Mouse (Mus musculus) ES-Bruce4 (cell line): Measurements from ENCODE around the gene Slc6a5. TPM values are rescaled to one million over a fixed set of nuclear protein-coding genes. Genes with fewer than 3 reads are reported as not detected.
"Not testable (repeated sequence)": the region's sequence is repeated elsewhere in the genome, so short reads cannot be mapped to it uniquely, and the experiment has no call there.

Experiments used
- H3K27ac ChIP-seq: 2 replicates; pipeline ENCODE4 v1.5.1; 2012; ENCODE audit warnings: low read length, inconsistent platforms; ENCODE audit not compliant: insufficient read depth
- H3K27me3 ChIP-seq: 2 replicates; pipeline ENCODE4 v1.6.1; 2012; ENCODE audit warnings: mild to moderate bottlenecking, low read length, inconsistent platforms; ENCODE audit not compliant: control insufficient read depth, poor library complexity, insufficient read depth, severe bottlenecking
- H3K36me3 ChIP-seq: 2 replicates; pipeline ENCODE4 v1.6.1; 2012; ENCODE audit warnings: inconsistent platforms, mild to moderate bottlenecking, low read length, moderate library complexity; ENCODE audit not compliant: control insufficient read depth, poor library complexity, insufficient read depth, severe bottlenecking
- H3K4me1 ChIP-seq: one replicate; pipeline ENCODE4 v1.8.1; 2011; ENCODE audit warnings: low read length; ENCODE audit not compliant: control insufficient read depth, insufficient read depth
- H3K4me3 ChIP-seq: 2 replicates; pipeline ENCODE4 v1.5.1; 2011; ENCODE audit warnings: low read depth, mild to moderate bottlenecking, low read length
- H3K9ac ChIP-seq: 2 replicates; pipeline ENCODE4 v1.6.1; 2012; ENCODE audit warnings: low read depth, mild to moderate bottlenecking, inconsistent platforms; ENCODE audit not compliant: poor library complexity, severe bottlenecking
- H3K9me3 ChIP-seq: replicated peaks from 2 replicates; pipeline ENCODE4 v1.6.1; 2012; ENCODE audit warnings: mild to moderate bottlenecking, low read length, inconsistent platforms; ENCODE audit not compliant: control insufficient read depth, poor library complexity, insufficient read depth, severe bottlenecking
- CTCF ChIP-seq: IDR thresholded peaks from one replicate; pipeline ENCODE4 v1.8.1; 2011; ENCODE audit warnings: low read depth, low read length
- EP300 ChIP-seq: IDR thresholded peaks from 2 replicates; pipeline ENCODE4 v1.6.1; 2011; ENCODE audit warnings: low read depth, low read length; ENCODE audit not compliant: insufficient read depth
- POLR2A ChIP-seq: IDR thresholded peaks from one replicate; pipeline ENCODE4 v1.8.1; 2011; ENCODE audit warnings: low read length; ENCODE audit not compliant: insufficient read depth
- polyA plus RNA-seq: library from polyadenylated mRNA; stranded (reverse); fragments of >200 nt; gene quantifications from 2 replicates; pipeline ENCODE4 v1.2.4, GENCODE M21; 2011; ENCODE audit warnings: low read depth; ENCODE audit not compliant: missing spikeins, insufficient read depth, insufficient read length

Gene Slc6a5
- polyA plus RNA-seq, 1 experiment = not detected

DNA sequence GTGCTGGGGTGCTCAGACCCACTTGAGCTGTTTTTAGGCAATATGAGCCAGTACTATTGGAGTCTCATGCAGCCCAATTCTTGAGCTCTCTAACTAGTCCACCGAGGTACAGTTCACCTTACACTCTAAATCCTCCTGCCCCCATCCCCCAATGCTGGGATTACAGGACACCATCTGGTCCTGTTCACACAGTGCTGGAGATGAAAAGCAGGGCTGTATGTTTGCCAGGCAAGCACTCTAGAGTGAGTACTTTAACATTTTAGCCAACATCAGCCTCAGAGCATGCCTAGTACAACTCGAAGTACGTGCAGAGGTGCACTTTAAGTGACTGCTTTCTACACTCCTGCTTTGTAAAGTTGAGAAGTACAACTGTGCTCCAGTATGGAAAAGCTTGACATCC, 18.6 kb downstream of the Slc6a5 start:
- Histone ChIP-seq H3K36me3 (no peaks in the 10 kb centered on the region), H3K4me1 (no peaks in the 10 kb centered on the region), H3K27ac (no peak overlapping the region), H3K27me3 (no peaks in the 10 kb centered on the region), H3K4me3 (no peak overlapping the region), H3K9me3 (no peaks in the 10 kb centered on the region), H3K9ac (no peak overlapping the region)
- TF ChIP-seq POLR2A (no peak), EP300 (no peak), CTCF (no peak)

DNA sequence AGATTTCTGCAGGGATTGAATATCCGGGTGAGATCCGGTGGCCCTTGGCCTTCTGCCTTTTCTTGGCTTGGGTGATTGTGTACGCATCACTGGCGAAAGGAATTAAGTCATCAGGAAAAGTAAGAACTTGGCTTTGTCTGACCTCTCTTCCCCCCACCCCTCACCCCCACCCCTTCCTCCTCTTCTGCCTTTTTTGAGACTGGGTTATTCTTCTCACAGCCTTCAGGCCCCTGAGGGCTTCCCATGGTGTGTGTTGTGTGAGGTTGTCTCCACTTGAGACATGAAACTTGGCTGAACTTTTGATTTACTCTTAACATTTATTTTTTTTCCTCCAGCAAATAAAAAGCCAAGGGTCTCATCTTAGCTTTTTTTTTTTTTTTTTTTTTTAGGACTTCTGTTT, 20.1 kb downstream of the Slc6a5 start:
- no peaks in the 10 kb centered on the region for H3K27me3 ChIP-seq
- H3K27ac ChIP-seq = no peak overlapping the region
- no peaks in the 10 kb centered on the region for H3K4me1 ChIP-seq
- H3K9ac ChIP-seq = no peak overlapping the region
- peaks cover 8% of the 10 kb centered on the region for H3K9me3 ChIP-seq
- no peak overlapping the region for H3K4me3 ChIP-seq
- H3K36me3 ChIP-seq = no peaks in the 10 kb centered on the region
- TF ChIP-seq POLR2A (no peak), CTCF (no peak)

- H3K4me1 ChIP-seq, H3K4me3 ChIP-seq, H3K27me3 ChIP-seq, H3K27ac ChIP-seq, H3K9ac ChIP-seq, H3K36me3 ChIP-seq: not testable (repeated sequence)
- peaks cover 10% of the 10 kb centered on the region for H3K9me3 ChIP-seq
These were observed 23.6 kb downstream of the Slc6a5 start for GRCm38 (mm10) chr7:49933386-49934115.

DNA sequence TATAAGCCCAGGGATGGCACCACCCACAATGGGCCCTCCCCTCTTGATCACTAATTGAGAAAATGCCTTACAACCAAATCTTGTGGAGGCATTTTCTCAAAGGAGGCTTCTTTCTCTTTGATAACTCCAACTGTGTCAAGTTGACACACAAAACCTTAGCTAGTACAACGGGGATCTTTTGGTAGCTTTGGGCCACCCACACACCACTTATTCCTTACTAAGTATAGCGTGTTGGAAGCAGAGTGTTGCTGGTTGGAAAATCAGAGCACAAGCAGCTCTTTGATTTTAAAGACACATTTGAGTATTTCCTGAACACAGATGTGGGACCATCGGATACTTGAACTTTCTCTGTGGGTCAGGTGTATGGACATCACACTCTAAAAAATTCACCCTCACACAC, 26.9 kb downstream of the Slc6a5 start:
- TF ChIP-seq POLR2A = no peak
- TF ChIP-seq CTCF = no peak
- TF ChIP-seq EP300 = no peak
- H3K27ac ChIP-seq = no peak overlapping the region
- H3K4me1 ChIP-seq = no peaks in the 10 kb centered on the region
- H3K36me3 ChIP-seq = no peaks in the 10 kb centered on the region
- no peak overlapping the region for H3K4me3 ChIP-seq
- no peak overlapping the region for H3K9ac ChIP-seq
- H3K9me3 ChIP-seq = peaks cover 10% of the 10 kb centered on the region
- no peaks in the 10 kb centered on the region for H3K27me3 ChIP-seq

- Histone ChIP-seq H3K4me3 (no peak overlapping the region), H3K27me3 (no peaks in the 10 kb centered on the region), H3K27ac (no peak overlapping the region), H3K4me1 (no peaks in the 10 kb centered on the region), H3K9ac (no peak overlapping the region), H3K36me3 (no peaks in the 10 kb centered on the region), H3K9me3 (no peaks in the 10 kb centered on the region)
- TF ChIP-seq CTCF (no peak), EP300 (no peak), POLR2A (no peak)
These were observed 32.1 kb downstream of the Slc6a5 start for GRCm38 (mm10) chr7:49942023-49942422.

DNA sequence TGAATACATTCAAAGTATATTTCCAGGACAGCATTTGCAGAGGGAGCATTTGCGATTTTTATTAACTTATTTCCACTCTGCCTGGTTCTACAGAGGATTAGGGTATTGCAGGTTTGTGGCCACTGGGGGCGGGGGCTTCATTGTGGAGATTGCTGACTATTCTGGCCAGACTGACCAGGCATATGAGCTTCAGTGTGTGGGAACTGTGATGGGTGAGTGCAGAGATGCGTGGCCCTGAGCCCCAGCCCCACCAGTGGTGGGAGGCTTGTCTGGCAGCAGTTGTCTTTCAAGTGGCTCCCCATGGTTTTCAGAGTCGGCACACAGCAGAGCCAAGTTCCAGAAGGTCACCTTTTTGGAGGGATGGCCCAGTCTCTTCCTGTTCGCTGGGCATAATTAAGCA, 32.5 kb downstream of the Slc6a5 start:
- TF ChIP-seq EP300 = no peak
- TF ChIP-seq POLR2A = no peak
- no peak for TF ChIP-seq CTCF
- Histone ChIP-seq H3K27me3 (0 out of 2 replicates have a peak, but pooled peaks cover under 1% of the 10 kb centered on the region), H3K9ac (no peak overlapping the region), H3K9me3 (no peaks in the 10 kb centered on the region), H3K4me1 (no peaks in the 10 kb centered on the region), H3K4me3 (no peak overlapping the region), H3K36me3 (no peaks in the 10 kb centered on the region), H3K27ac (no peak overlapping the region)
